Mouse (Mus musculus): ENCODE data around the gene Mcu.

The Mcu gene

DNA sequence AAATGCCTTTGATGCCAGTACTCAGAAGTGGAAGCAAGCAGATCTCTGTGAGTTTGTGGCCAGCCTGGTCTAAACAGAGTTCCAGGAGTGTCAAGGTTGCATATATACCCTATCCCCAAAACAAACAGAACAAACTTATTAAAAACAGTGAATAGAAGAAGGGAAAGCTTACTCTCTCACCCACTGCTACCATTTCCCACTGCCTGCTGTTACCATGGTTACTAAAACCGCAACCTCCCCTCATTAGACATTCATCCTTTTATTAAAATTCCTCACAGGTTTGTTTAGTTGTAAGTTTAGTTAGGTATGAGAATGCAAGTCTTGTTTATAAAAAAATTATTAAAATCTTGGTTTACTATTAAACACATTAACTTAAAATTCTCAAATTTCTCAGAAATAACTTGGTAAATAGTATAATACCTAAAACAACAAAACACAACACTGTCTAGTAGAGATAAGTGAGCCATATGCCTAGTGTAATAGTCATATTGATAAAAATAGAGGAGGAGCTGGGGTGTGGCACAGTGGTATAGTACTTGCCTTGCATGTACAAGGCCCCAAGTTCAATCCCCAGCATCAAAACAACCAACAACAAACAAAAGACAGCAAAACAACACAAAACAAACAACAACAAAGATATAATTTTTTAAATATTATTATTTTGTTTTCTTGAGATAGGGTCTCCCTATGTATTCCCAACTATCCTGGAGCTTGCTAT lies 34.5 kb downstream of the Mcu start:
- ChIA-PET POLR2A (interaction anchor here in 3 of 4 experiments (0.5 to 1.9 kb wide), 13 partner anchors 8 to 123 kb away, joined by 3 to 11 read pairs (median 3); partner anchors contain the start of gene Gm10322 (in 2 of the 3)), CTCF (no interaction called here)

DNA sequence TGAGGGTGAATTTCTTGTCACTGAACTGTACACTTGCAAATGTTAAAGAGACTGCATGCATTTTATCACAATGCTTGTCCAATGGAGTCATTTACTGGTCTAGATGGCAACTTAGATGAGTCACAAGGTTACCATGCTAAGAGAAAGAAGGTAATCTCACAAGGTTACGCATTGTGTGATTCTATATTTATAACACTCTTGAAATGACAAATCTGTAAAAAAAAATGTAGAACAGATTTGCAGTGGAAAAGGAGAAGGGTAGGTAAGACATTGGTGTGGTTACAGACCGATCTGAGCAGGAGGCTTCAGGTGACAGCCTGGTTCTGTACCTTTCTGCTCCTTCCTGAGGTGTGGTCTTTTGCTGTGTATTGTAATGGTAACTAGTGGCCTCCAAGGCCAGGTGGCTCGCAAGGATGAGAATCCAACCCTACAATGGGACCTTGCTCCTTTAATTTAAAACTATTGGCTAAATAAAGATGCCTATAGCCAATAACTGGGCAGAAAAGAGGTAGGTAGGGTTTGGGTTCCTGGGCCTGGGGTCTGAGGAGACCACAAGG lies 35.8 kb downstream of the Mcu start:
- ChIA-PET POLR2A (interaction anchor here in 2 of 4 experiments (0.6 to 1.9 kb wide), 9 partner anchors 10 to 56 kb away, joined by 3 to 11 read pairs (median 4); partner anchors contain the start of gene Gm10322 (in 1 of the 2)), CTCF (no interaction called here)

DNA sequence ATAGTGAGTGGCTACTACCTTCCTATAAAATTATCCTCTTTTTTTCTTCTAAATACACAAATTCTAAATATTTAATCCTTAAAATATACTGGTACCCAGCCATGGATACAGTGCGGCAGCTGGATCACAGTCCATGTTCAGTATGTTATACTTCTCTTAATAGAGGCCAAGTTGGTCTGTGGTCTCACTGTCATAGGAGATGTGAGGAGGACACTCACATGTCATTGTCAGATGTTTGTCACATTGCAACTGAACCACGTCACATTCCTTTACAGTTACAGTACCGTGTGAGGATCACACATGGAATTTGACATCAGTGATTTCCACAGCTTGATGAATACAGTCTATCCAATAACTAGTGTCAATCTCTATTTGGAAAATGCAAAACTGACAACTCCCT lies 36.8 kb downstream of the Mcu start:
- ChIA-PET CTCF (interaction anchor here in 1 of 4 experiments (0.7 kb wide), 1 partner anchor 9 kb away, joined by 3 read pairs; no protein-coding TSS in a partner anchor), POLR2A (interaction anchor here in 1 of 4 experiments (0.6 to 1.9 kb wide), 3 partner anchors 10 to 1262 kb away, joined by 4 to 10 read pairs (median 5); no protein-coding TSS in a partner anchor)

DNA sequence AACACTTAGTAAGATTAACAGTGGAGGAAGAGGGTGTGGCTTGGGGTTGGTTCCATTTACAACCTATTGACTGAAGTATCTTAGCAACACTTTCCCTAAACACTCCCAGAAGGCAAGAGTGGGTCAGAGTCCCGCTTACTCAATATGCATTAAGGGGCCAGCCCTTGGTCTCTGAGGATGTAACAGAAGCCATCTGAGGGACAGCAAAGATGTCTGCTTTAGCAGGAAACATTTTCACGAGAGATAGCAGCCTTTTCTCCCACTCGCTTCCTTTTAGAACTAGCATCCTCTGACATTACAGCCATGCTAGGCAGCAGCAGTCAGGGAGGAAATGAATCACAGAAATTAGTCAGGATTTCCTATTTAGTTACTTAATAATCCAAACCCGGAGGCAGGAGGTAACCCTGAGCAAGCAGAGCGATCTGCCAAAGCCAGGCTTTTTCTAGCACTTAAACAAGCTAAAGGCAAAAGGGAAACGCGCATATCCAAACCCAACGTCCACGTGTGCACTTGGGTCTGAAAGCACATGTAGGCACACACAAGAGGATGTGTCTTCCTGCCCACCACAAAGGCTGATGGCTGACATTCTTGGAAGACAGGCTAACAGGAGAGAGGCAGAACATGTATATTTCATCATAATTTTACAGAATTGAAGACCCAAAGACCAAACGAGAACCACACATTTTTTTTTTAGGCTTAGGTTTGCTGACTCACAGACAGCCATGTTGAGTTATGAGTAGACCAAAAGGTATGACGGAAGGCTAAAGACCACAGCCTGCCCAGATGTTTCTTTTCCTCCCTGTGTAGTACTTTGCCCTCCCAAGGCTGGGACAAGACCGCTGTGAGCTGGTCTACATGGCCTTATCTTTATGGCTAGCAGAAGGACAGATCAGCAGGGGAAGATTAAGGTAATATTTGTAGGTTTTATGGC lies 38.4 kb downstream of the Mcu start:
- ChIA-PET CTCF (no interaction called here), POLR2A (interaction anchor here in 2 of 4 experiments (0.7 to 1.9 kb wide), 15 partner anchors 8 to 449 kb away, joined by 3 to 10 read pairs (median 3); no protein-coding TSS in a partner anchor)

DNA sequence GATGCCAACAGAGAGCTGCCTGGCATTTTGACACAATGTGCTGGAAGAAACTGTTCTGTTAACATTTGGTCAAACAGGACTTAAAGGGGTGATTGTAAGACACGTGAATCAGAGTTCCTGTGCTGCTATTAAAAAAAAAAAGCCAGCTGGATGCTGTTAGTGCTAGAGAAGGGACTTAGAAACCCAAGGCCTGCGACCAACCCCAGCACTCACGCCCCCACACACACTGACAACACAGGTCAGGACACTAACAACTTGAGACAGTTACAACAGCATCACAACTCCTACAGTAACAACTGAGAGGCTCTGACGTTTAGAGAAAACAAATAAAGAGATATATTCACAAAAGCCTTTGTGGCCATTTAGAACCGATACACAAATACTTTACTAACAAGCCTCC lies 40.2 kb downstream of the Mcu start:
- ChIA-PET POLR2A (interaction anchor here in 1 of 4 experiments (1.0 to 1.1 kb wide), 2 partner anchors 8 to 18 kb away, joined by 3 read pairs; no protein-coding TSS in a partner anchor), CTCF (no interaction called here)

DNA sequence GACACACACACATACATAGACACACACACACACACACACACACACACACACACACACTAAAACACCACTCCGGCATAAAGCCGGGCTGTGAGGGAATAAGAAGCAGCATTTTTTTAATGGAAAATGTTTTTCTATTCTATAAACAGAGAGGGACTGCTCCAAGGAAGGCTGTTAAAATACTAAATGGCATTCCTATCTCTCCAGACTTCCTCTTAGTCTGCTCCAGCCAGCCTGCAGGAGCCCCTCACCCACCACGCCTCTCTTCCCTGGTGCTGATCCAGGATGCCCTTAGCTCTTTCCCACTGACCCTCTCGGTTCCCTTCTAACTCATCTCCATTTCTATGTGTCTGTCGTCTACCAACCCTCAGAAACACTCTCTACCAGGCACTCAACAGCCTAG lies 44.5 kb downstream of the Mcu start:
- POLR2A ChIA-PET = interaction anchor here in 1 of 4 experiments (1.2 to 2.7 kb wide), 3 partner anchors 11 to 47 kb away, joined by 3 to 9 read pairs (median 8); no protein-coding TSS in a partner anchor
- CTCF ChIA-PET = no interaction called here

DNA sequence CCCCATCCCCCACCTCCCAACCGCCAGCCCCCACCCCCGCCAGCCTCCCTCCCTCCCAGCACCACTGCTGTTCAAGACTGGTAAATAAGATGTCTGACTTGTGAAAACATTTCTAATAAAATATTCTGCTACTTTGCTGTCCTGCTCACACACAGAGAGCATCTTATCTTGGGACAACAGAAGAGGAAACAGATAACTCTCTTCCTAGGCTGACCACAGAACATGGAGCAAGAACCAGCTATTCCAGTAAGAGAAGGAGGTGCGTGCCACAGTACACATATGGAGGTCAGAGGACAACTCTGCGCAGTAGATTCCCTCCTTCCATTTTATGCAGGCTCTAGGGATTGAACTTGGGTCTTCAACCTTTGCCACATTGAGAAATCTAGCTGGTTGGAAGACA lies 45.2 kb downstream of the Mcu start:
- POLR2A ChIA-PET = interaction anchor here in 2 of 4 experiments (0.7 to 2.7 kb wide), 6 partner anchors 11 to 46 kb away, joined by 3 to 9 read pairs (median 6); no protein-coding TSS in a partner anchor

DNA sequence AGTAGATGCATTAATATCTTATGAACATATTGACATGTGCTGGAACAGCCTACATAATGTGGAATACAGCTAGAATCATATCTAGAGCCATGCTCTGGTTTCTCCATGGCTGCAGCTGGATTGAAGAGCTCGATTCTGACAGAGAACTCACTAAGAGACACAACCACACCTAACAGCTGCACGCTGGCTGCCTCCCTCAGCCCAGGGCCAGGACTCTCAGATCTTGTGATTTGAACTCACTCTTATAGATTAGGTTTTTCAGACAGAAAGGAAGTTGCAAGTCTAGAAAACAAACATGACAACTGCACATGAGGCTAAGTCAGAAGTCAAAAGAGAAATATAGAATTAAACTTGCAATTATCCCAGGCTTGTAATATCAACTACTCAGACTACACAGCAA lies 45.7 kb downstream of the Mcu start:
- ChIA-PET CTCF (interaction anchor here in 1 of 4 experiments (0.6 kb wide), 1 partner anchor 9 kb away, joined by 3 read pairs; no protein-coding TSS in a partner anchor), POLR2A (interaction anchor here in 3 of 4 experiments (0.7 to 2.7 kb wide), 10 partner anchors 10 to 248 kb away, joined by 3 to 9 read pairs (median 4); partner anchors contain the start of gene P4ha1 (in 1 of the 3))

More for the DNA sequence above, 45.2 kb downstream of the Mcu start:
- CTCF ChIA-PET = no interaction called here

DNA sequence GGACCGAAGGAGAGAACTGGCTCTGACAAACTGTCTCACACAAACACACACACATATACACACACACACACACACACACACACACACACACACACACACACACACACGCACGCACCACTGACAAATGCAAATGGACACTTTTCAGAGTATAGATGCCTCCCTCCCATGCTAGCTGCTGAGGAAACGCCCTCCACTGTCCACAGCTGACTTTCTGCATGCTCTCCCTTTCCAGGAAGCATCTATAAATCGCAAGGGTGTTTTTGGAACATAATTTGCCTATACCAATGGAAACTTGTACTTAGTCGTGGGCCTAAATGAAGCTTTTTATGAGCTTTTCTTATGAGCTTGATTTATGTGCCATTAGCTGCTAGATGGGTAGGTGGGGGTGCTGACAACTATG lies 46.1 kb downstream of the Mcu start:
- CTCF ChIA-PET = interaction anchor here in 1 of 4 experiments (0.6 kb wide), 1 partner anchor 9 kb away, joined by 3 read pairs; no protein-coding TSS in a partner anchor
- POLR2A ChIA-PET = interaction anchor here in 3 of 4 experiments (0.6 to 2.7 kb wide), 11 partner anchors 8 to 247 kb away, joined by 3 to 10 read pairs (median 7); partner anchors contain the start of gene P4ha1 (in 1 of the 3)

DNA sequence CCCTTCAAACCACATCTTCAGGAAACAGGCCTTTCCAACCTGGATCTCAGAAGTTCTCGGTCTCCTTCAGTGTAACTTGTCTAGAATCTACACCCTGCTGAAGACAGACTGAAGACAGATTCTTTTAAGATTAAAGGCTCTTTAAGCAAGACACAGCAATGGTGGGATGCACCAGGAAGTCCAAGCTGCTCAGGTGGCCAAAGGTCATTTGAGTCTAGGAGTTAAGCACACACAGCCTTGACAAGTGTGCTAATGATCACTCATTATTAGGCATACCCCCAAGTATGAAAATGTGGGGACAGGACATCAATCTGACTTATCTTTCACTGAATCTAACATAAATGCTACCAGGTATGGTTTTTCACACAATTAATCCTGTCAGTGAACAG lies 47.0 kb downstream of the Mcu start:
- CTCF ChIA-PET = no interaction called here
- POLR2A ChIA-PET = interaction anchor here in 3 of 4 experiments (0.6 to 2.4 kb wide), 10 partner anchors 9 to 380 kb away, joined by 3 to 10 read pairs (median 4); partner anchors contain the start of gene P4ha1 (in 1 of the 3)

DNA sequence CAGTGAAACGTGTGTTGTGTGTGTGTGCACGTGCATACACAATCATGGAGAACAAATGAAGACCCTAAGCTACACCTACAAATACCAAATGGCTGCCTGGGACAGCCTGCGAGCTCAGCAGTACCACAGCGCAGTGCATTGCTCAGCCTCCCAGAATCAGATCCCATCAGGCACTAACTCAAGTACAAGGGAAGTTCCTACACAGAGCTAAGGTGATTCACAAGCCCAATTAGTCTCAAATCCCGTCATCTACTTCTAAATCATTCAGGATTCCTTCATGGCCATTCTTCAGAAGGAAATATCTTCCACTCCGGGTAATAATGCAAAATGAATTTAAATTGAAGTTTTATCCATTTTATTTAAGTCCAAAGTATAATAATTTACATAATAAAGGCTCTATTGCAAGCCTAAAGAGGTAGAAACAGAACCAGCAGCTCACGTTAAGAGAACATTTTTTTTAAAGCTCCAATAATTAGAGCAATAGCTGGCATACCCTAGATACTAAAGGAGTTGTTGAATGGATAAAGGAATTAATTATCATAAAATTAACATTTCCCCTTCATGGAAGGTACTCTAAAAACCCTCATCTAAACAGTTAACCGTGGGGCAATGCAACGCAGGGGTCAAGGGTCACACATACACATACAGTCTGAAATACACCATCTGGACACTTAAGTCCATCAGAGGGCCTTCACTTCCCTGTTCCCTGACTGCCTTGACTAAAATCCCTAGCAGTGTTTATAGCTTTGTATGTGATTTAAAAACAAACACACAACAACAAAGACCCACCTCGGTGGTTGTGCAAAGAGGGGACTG lies 47.6 kb downstream of the Mcu start:
- CTCF ChIA-PET = interaction anchor here in 1 of 4 experiments (0.8 kb wide), 1 partner anchor 218 kb away, joined by 4 read pairs; no protein-coding TSS in a partner anchor

DNA sequence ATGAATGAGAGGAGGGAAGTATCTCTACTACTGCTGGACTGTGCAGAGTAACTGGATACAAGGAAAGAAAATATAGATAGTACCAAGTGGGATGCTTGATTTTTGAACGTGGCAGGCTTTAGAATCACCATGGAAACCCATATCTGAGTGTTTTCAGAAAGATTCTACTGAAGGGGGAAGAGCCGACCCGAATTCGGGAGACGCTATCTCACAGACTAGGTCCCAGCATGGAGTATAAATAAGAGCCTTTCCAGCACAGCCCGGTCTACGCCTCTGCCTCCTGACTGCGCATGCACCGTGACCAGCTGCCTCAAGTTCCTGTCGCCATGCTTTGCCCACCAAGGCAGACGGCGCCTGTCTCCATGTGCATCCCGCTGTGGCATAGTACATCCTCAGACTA lies 49.5 kb downstream of the Mcu start:
- POLR2A ChIA-PET = interaction anchor here in 2 of 4 experiments (0.7 to 2.7 kb wide), 5 partner anchors 8 to 18 kb away, joined by 3 to 10 read pairs (median 3); no protein-coding TSS in a partner anchor

More for the DNA sequence above, 47.6 kb downstream of the Mcu start:
- POLR2A ChIA-PET = interaction anchor here (0.6 to 2.4 kb wide), 11 partner anchors 10 to 607 kb away, joined by 3 to 10 read pairs (median 3); partner anchors contain the start of gene P4ha1 (in 1 of the 4)

DNA sequence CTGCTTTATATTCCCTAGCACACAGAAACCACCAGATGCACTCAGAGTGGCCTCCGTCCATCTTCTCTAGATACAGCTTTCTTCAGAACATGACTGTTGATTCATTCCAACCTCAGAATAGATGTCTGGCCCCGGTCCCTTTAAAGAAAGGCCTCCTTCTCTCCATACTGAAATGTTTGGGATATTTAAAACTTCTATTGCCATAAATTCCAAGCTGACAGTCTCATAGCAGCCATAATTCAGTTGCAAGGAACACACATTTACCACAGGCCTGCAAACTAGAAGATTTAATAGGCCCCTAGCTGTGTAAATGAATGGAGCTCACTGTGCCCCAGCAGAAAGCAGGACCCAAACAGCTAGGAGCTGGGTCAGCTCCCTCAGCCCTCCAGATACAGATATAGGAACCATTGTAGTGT lies 50.5 kb downstream of the Mcu start:
- ChIA-PET CTCF (no interaction called here), POLR2A (interaction anchor here in 2 of 4 experiments (0.9 to 2.7 kb wide), 6 partner anchors 8 to 28 kb away, joined by 3 to 10 read pairs (median 4); no protein-coding TSS in a partner anchor)

More for the DNA sequence above, 49.5 kb downstream of the Mcu start:
- CTCF ChIA-PET = no interaction called here

DNA sequence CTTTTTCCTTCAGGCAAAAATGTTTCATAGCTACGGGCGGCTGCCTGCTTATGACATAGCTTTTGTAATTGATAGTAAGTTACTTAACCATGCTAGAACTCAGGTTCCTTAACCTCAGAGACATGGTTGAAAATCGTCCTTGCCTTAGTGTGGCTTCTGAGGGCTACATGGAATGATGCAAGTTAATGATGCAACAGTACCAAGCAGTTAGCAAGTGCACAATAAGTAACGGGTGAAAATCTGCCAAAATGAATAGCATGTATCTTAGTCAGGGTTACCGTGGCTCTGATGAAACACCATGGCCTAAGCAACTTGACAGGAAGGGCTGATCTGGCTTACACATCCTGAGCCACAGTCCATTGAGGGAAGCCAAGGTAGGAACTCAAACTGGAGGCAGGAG lies 51.9 kb downstream of the Mcu start:
- ChIA-PET CTCF (no interaction called here), POLR2A (interaction anchor here in 1 of 4 experiments (0.8 to 1.1 kb wide), 2 partner anchors 14 to 17 kb away, joined by 3 read pairs; no protein-coding TSS in a partner anchor)

DNA sequence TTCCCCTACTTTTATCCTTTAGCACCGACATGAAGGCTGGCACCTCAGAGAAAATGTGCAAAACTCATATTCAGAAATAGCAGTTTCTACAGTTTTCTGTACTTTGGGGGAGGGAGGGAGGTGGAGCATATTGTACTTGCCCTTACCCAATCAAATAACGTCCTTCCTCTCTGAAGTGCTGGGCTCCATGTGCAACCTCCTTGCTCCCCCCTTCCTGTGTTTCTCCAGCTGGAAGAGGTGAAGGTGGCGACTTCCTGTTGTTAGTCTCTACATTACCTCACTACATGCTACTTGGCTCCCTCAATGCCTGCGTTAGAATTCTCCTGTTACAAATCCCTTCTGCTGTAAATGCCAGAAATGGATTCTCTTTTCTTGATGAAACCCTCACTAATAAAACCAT lies 54.0 kb downstream of the Mcu start:
- CTCF ChIA-PET = interaction anchor here in 1 of 4 experiments (0.6 kb wide), 2 partner anchors 88 to 348 kb away, joined by 6 to 15 read pairs; no protein-coding TSS in a partner anchor
- POLR2A ChIA-PET = no interaction called here

DNA sequence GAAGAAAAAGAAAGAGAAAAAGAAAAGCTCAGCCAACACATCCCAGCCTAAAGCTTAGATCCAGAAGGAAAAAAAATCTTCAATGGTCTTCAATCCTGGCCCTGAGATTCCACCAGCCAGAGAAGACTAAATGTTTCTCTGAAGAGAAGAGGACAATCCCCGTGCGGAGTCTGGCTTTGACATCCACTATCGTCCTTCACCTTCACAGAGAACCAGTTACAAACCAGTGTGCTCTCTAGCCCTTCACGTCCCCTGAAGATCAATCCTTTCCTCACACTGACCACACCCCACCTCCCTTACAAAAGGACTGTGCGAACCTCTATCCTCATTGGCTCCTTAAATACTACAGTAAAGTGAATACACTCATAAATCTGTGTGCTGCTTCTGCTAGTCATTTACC lies 56.4 kb downstream of the Mcu start:
- ChIA-PET CTCF (no interaction called here), POLR2A (interaction anchor here in 3 of 4 experiments (0.6 to 2.3 kb wide), 6 partner anchors 11 to 114 kb away, joined by 3 to 9 read pairs (median 3); no protein-coding TSS in a partner anchor)

DNA sequence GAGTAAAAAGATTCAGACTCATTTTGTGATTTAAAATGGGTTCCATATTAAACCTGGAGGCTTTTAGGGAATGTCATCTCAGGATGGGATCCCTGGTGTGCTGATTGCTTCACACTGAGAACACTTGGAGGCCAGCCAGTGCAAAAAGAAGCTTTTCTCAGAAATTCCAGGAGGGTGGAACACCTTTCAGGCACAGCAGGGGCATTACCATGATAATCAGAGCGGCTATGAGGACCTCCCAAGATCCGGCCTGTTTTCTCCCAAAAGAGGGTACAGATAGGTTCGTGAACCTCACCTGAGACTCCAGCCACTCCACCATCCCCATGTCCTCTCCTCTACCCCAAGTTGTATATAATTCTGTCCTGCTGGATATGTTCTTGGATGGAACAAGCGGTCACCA lies 57.9 kb downstream of the Mcu start:
- ChIA-PET POLR2A (interaction anchor here (0.7 to 2.2 kb wide), 18 partner anchors 9 to 57 kb away, joined by 3 to 13 read pairs (median 3); no protein-coding TSS in a partner anchor), CTCF (no interaction called here)

All from embryonic stem cell, embryonic (primary cell).